Mouse (Mus musculus) neural tube, postnatal 0 days (tissue): ENCODE results near the gene Dynlrb1. TPM values are rescaled to one million over a fixed set of nuclear protein-coding genes. Genes with fewer than 3 reads are reported as not detected.

ENCODE experiments used
- polyA plus RNA-seq: library from polyadenylated mRNA; unstranded; fragments of >200 nt; fragmentation: Nextera tagmentation; extraction: Ambion mirVana; gene quantifications from 2 replicates; pipeline ENCODE4 v1.2.1, GENCODE M21; 2015

Gene Dynlrb1
- polyA plus RNA-seq: 810 and 862 TPM in 2 replicates

GRCm38 (mm10) chr2:155236362-155236992 lies at the start of gene Dynlrb1:
Gene Dynlrb1 (plus strand): TSS chr2:155236533.

GRCm38 (mm10) chr2:155276195-155276594 lies 39.9 kb downstream of the Dynlrb1 start, which contains the start of gene Map1lc3a:
Gene Map1lc3a (plus strand): TSS chr2:155276297.

Other genes starting within 250 kb of the Dynlrb1 start
- gene Gm14226, start 218.3 kb upstream of the Dynlrb1 start, polyA plus RNA-seq: 0.09 TPM in 1 of 2 replicates, not detected in the other
- gene Ahcy, start 162.0 kb upstream of the Dynlrb1 start, polyA plus RNA-seq: 22.3 and 27.8 TPM in 2 replicates
- gene Itch, start 103.0 kb upstream of the Dynlrb1 start, polyA plus RNA-seq: 24.5 and 30.5 TPM in 2 replicates
- 1,007 and 1,009 TPM in 2 replicates for gene Map1lc3a, start 39.8 kb downstream of the Dynlrb1 start, polyA plus RNA-seq
- gene Pigu, start 120.9 kb downstream of the Dynlrb1 start, polyA plus RNA-seq: 55.0 and 57.1 TPM in 2 replicates
- 52.4 and 62.9 TPM in 2 replicates for gene Trp53inp2, start 144.5 kb downstream of the Dynlrb1 start, polyA plus RNA-seq
- gene Ncoa6, start 237.4 kb downstream of the Dynlrb1 start, polyA plus RNA-seq: 20.5 and 20.6 TPM in 2 replicates